Mouse (Mus musculus): Measurements from ENCODE around the gene Clk2. TPM values are rescaled to one million over a fixed set of nuclear protein-coding genes. Genes with fewer than 3 reads are reported as not detected.
"Not testable (repeated sequence)": the region's sequence is repeated elsewhere in the genome, so short reads cannot be mapped to it uniquely, and the experiment has no call there.

Clk2 gene
- polyA plus RNA-seq, 1 experiment from 2014 or later, result 18.9 TPM

DNA sequence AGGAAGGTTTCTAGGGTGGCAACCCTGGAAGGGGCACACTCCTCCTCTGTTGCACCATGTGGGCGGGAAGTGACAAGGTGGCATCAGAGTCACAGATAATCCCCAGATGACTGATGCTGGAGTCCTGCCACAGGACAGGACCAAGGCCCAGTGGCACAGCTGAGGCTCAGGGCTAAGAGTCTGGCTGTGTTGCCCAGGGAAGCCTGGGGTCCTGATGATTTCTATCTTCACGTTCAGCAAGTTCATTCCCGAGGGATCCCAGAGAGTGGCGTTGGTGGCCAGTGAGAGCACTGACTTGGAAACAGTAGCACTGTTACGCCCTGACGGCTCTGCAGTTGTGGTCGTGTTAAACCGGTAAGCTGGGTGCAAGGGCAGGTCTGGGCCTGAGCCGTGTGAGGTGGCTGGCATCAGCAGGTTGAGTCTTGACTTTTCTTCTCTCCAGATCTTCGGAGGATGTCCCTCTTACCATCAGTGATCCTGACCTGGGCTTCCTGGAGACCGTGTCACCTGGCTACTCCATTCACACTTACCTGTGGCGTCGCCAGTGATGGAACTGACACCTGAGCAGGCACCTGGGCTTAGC, 43.6 kb downstream of the Clk2 start:
- Histone ChIP-seq H3K9ac (ENCODE audit: low read length) (no peak overlapping the region), H3K4me2 (ENCODE audit: low read depth, low read length) (no peak overlapping the region), H3K27me3 (ENCODE audit: control insufficient read depth, insufficient read depth, low read length) (no peaks in the 10 kb centered on the region), H3K27ac (ENCODE audit: low read length) (peak overlapping the region; percentile 74), H3K4me3 (replicated peaks; ENCODE audit: low read length) (no peak overlapping the region), H3K4me1 (ENCODE audit: control insufficient read depth, insufficient read depth, low read length) (peaks cover 10% of the 10 kb centered on the region), H3K36me3 (ENCODE audit: control insufficient read depth, insufficient read depth, low read length) (peaks cover 10% of the 10 kb centered on the region), H3K9me3 (replicated peaks; ENCODE audit: control insufficient read depth, low read length) (no peaks in the 10 kb centered on the region)
- 85% methylated on average over 13 of the region's 13 CpGs for WGBS
- 0 out of 2 replicates have a peak, but pooled peaks have one; percentile 35 for ATAC-seq (ENCODE audit: insufficient read depth, low FRiP score)

DNA sequence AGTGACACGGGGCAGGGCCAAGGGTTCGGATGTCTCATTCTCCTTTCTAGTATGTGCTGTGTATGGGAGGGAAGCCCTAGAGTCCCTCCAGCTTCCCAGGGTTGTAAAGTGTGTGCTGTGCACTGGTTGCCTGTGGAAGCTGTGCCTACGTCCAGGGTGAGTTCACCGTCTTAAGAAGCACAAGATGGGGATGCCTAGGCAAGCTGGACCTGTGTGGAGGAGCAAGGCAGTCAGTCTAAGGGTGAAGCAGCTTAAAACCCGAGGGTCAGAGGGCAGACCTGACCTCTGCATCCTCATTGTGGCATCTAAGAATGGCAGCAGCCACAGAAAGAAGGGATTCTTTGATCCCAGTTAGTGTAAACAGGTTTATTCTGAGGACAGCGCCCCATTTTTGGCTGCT, 44.1 kb downstream of the Clk2 start:
- Histone ChIP-seq H3K27me3 (ENCODE audit: control insufficient read depth, insufficient read depth, low read length) (no peaks in the 10 kb centered on the region), H3K27ac (ENCODE audit: low read length) (peak overlapping the region; percentile 60; the same call in 1 of the 2 replicates), H3K9me3 (replicated peaks; ENCODE audit: control insufficient read depth, low read length) (no peaks in the 10 kb centered on the region), H3K4me2 (ENCODE audit: low read depth, low read length) (no peak overlapping the region), H3K9ac (ENCODE audit: low read length) (no peak overlapping the region), H3K36me3 (ENCODE audit: control insufficient read depth, insufficient read depth, low read length) (peaks cover 10% of the 10 kb centered on the region), H3K4me1 (ENCODE audit: control insufficient read depth, insufficient read depth, low read length) (peaks cover 7% of the 10 kb centered on the region; the same call in 1 of the 2 replicates), H3K4me3 (replicated peaks; ENCODE audit: low read length) (no peak overlapping the region)
- no peak for ATAC-seq (ENCODE audit: insufficient read depth, low FRiP score)
- 81% methylated on average over 6 of the region's 6 CpGs for WGBS

DNA sequence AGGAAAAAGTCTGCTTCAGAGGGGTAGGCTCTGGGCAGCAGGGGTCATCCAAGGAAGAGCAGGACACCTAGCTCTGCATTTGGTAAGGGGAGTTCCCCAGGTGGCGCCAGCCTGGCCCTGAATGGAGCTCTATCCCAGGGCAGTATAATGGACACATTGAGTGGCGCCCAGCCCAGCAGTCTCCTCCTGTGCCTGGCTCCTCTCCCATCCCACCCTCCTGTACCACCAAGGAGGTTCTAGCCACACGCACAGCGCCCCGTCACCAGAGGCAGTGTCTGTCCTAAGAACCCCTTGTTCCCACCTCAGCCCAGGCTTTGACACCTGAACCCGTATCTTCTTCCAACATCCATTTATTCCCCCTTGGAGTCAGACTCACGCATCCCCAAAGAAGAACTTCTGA, 45.1 kb downstream of the Clk2 start:
- H3K36me3 ChIP-seq (ENCODE audit: control insufficient read depth, insufficient read depth, low read length), result peaks cover 10% of the 10 kb centered on the region
- H3K4me1 ChIP-seq (ENCODE audit: control insufficient read depth, insufficient read depth, low read length), result peaks cover 8% of the 10 kb centered on the region; the same call in 1 of the 2 replicates
- ATAC-seq (ENCODE audit: insufficient read depth, low FRiP score), result no peak
- no peak overlapping the region for H3K9ac ChIP-seq (ENCODE audit: low read length)
- no peak overlapping the region for H3K4me2 ChIP-seq (ENCODE audit: low read depth, low read length)
- H3K27me3 ChIP-seq (ENCODE audit: control insufficient read depth, insufficient read depth, low read length), result no peaks in the 10 kb centered on the region
- WGBS, result 87% methylated on average over 7 of the region's 7 CpGs
- H3K4me3 ChIP-seq (replicated peaks; ENCODE audit: low read length), result no peak overlapping the region
- no peak overlapping the region for H3K27ac ChIP-seq (ENCODE audit: low read length)
- H3K9me3 ChIP-seq (replicated peaks; ENCODE audit: control insufficient read depth, low read length), result no peaks in the 10 kb centered on the region

DNA sequence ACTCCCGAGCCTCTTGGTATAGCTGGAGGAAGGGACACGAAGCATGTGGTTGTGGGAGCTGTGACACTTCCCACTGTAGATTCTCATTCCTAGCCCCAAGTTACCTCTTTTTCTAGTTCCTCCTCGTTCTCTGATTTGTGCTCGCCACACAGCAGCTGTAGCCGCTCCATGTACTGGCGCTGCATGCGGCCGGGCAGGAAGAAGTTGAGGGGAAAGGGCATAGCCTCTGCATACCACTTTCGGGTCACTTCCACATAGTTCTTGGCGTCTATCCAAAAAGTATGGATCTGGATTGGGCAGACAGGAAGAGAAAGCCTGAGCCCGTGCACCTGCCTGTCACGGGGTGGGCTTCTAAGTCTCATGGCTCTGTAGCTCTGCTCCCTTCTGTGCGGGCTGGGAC, 45.6 kb downstream of the Clk2 start:
- no peaks in the 10 kb centered on the region for H3K27me3 ChIP-seq (ENCODE audit: control insufficient read depth, insufficient read depth, low read length)
- H3K9me3 ChIP-seq (replicated peaks; ENCODE audit: control insufficient read depth, low read length), result no peaks in the 10 kb centered on the region
- H3K9ac ChIP-seq (ENCODE audit: low read length), result no peak overlapping the region
- WGBS, result 73% methylated on average over 13 of the region's 13 CpGs
- peaks cover 12% of the 10 kb centered on the region for H3K4me1 ChIP-seq (ENCODE audit: control insufficient read depth, insufficient read depth, low read length)
- no peak overlapping the region for H3K4me2 ChIP-seq (ENCODE audit: low read depth, low read length)
- no peak overlapping the region for H3K4me3 ChIP-seq (replicated peaks; ENCODE audit: low read length)
- H3K27ac ChIP-seq (ENCODE audit: low read length), result no peak overlapping the region
- peaks cover 10% of the 10 kb centered on the region for H3K36me3 ChIP-seq (ENCODE audit: control insufficient read depth, insufficient read depth, low read length)
- no peak for ATAC-seq (ENCODE audit: insufficient read depth, low FRiP score)

DNA sequence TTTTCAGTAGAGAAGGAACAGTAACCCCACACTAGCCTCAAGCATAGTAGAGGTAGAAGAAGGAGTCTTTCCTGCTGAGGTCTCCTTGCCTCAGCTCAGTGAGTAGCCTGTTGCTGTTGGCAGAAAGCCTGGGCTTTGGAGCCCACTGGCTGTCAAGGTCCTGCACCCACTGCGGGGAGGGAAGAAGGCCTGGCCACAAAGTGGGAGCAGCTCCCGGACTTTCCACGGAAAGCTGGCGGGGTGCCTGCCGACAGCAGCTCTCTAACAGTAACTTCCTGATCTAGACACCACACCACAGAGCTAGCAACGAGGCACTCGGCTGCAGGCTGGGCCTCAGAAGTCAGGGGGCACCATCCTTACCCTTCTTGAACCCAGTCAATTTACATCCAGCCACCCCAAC, 46.1 kb downstream of the Clk2 start:
- WGBS, result 85% methylated on average over 7 of the region's 7 CpGs
- Histone ChIP-seq H3K9ac (ENCODE audit: low read length) (no peak overlapping the region), H3K9me3 (replicated peaks; ENCODE audit: control insufficient read depth, low read length) (no peaks in the 10 kb centered on the region), H3K4me2 (ENCODE audit: low read depth, low read length) (no peak overlapping the region), H3K4me3 (replicated peaks; ENCODE audit: low read length) (no peak overlapping the region), H3K4me1 (ENCODE audit: control insufficient read depth, insufficient read depth, low read length) (peaks cover 17% of the 10 kb centered on the region), H3K27me3 (ENCODE audit: control insufficient read depth, insufficient read depth, low read length) (no peaks in the 10 kb centered on the region), H3K27ac (ENCODE audit: low read length) (no peak overlapping the region), H3K36me3 (ENCODE audit: control insufficient read depth, insufficient read depth, low read length) (peaks cover 9% of the 10 kb centered on the region)
- no peak for ATAC-seq (ENCODE audit: insufficient read depth, low FRiP score)

DNA sequence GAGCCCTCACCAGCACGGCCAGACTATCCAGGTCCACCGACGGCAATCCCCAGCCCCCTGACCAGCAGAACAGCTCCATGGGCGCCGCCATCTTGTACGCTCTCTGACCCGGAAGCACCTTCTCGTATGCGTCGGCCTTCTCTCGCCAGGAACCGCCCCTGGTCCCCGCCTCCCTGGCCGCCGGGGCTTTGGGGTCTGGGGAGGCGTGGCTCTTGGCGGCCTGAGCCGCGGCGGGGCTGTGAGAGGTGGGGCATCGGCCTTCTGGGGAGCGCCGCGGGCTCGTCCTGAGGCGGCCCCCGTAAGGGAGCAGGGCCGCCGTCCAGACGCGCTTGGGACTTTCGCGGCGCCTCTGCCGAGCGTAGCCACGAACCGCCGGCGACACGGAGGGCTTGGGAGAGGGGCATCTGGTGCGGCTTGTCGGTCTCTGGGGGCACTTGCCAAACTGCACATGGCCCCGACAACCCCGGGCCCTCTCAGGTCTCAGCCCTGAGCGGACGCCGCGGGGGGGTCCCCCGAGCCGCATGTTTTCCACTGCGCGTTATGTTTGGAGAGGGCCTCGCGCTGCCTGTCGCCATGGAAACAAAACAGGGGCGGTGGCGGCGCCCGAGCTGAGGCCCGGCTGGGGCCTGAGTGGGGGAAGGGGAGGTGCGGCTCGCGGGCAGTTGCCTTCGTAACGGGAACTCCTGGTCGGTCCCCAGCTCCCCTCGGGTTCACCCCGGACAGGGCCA, 49.4 kb downstream of the Clk2 start:
- no peaks in the 10 kb centered on the region; the same call in 1 of the 2 replicates for H3K36me3 ChIP-seq (ENCODE audit: control insufficient read depth, insufficient read depth, low read length)
- H3K4me2 ChIP-seq (ENCODE audit: low read depth, low read length), result peak overlapping the region; percentile 86
- H3K27me3 ChIP-seq (ENCODE audit: control insufficient read depth, insufficient read depth, low read length), result no peaks in the 10 kb centered on the region
- WGBS, result under 1% methylated on average over 69 of the region's 69 CpGs
- peak overlapping the region; percentile 85 for H3K9ac ChIP-seq (ENCODE audit: low read length)
- peak overlapping the region; percentile 95 for H3K27ac ChIP-seq (ENCODE audit: low read length)
- peak overlapping the region; percentile 77 for H3K4me3 ChIP-seq (replicated peaks; ENCODE audit: low read length)
- peaks cover 19% of the 10 kb centered on the region for H3K4me1 ChIP-seq (ENCODE audit: control insufficient read depth, insufficient read depth, low read length)
- no peaks in the 10 kb centered on the region for H3K9me3 ChIP-seq (replicated peaks; ENCODE audit: control insufficient read depth, low read length)
- ATAC-seq (ENCODE audit: insufficient read depth, low FRiP score), result peak; percentile 93

DNA sequence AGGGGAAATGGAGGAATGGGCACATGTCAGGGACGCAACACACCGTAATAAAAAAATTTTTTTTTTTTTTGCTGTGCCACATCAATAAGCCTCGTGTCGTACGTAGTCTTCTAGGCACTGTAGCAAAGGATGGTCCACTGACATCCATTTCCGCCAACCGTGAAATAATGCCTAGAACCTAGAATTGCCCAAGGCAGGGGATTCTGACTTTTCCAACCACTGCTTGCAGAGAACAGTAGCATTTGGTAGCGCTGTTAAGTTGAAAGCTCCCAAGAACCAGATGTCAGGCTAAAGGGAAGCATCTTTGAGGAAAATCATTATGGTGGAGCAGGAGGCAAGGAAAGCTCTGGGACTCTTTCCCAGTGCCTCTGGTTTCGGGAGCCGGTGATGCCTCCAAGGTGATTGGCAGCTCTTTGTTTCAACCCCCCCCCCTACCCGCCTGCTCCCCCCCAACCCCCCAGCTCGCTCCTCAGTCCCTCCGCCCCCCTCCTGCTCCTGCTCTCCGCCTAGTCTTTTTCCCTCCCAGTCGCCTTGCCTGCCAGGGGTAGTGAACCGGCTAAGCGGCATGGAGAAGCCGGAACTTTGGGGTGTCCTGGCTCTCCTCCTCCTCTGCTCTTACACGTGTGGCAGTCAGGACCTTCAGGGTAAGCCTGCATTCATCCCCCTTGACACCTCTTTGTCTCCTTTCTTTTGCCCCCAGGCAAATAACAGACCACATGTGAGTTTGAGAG, 50.3 kb downstream of the Clk2 start, which contains the start of gene Thbs3:
Gene Thbs3, plus strand, starts transcription at position 500 of the 731 bp plus-strand sequence.
- no peaks in the 10 kb centered on the region for H3K9me3 ChIP-seq (replicated peaks; ENCODE audit: control insufficient read depth, low read length)
- H3K4me3 ChIP-seq (replicated peaks; ENCODE audit: low read length), result peak within 1 kb of the TSS; percentile 77
- peak within 1 kb of the TSS; percentile 85 for H3K9ac ChIP-seq (ENCODE audit: low read length)
- H3K4me1 ChIP-seq (ENCODE audit: control insufficient read depth, insufficient read depth, low read length), result peaks cover 19% of the 10 kb centered on the region
- WGBS, result under 1% methylated on average over 19 of the region's 19 CpGs
- no peaks in the 10 kb centered on the region; the same call in 1 of the 2 replicates for H3K36me3 ChIP-seq (ENCODE audit: control insufficient read depth, insufficient read depth, low read length)
- H3K4me2 ChIP-seq (ENCODE audit: low read depth, low read length), result peak within 1 kb of the TSS; percentile 86
- ATAC-seq (ENCODE audit: insufficient read depth, low FRiP score), result no peak
- no peaks in the 10 kb centered on the region for H3K27me3 ChIP-seq (ENCODE audit: control insufficient read depth, insufficient read depth, low read length)
- H3K27ac ChIP-seq (ENCODE audit: low read length), result peak within 1 kb of the TSS; percentile 95

DNA sequence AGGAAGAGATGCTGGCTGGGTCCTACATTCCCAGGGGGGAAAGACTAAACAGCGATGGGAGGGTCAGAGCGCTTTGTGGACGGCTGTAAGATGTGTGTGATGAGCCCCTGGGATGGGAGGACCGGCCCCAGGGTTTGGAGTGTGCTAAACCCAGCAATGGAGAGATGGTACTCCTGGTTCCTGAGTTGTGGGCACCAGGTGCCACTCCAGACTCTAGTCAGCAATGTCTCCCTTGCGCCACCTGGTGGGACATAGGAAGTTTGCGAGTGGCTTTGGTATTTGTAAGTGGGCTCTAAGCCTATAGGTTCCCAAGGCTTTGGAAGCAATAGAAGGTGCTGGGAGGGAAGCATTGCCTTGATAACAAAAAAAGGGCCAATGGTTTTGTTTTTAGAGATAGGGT, 51.3 kb downstream of the Clk2 start:
- Histone ChIP-seq H3K27me3 (ENCODE audit: control insufficient read depth, insufficient read depth, low read length) (no peaks in the 10 kb centered on the region), H3K4me3 (replicated peaks; ENCODE audit: low read length) (peak overlapping the region; percentile 77), H3K36me3 (ENCODE audit: control insufficient read depth, insufficient read depth, low read length) (no peaks in the 10 kb centered on the region), H3K27ac (ENCODE audit: low read length) (peak overlapping the region; percentile 95), H3K4me1 (ENCODE audit: control insufficient read depth, insufficient read depth, low read length) (peaks cover 19% of the 10 kb centered on the region), H3K9me3 (replicated peaks; ENCODE audit: control insufficient read depth, low read length) (no peaks in the 10 kb centered on the region), H3K9ac (ENCODE audit: low read length) (peak overlapping the region; percentile 85), H3K4me2 (ENCODE audit: low read depth, low read length) (peak overlapping the region; percentile 86)
- 2% methylated on average over 6 of the region's 6 CpGs for WGBS
- peak; percentile 16; the same call in 1 of the 2 replicates for ATAC-seq (ENCODE audit: insufficient read depth, low FRiP score)

DNA sequence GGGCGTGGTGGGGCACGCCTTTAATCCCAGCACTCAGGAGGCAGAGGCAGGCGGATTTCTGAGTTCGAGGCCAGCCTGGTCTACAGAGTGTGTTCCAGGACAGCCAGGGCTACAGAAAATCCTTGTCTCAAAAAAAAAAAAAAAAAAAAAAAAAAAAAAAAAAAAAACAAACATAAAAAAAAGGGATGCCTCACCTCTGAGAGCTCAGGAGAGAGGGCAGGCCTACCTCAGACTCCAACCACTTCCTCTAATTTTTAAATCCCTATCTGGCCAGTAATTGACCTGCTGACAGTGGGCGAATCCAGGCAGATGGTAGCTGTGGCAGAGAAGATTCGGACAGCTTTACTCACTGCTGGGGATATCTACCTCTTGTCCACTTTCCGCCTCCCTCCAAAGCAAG, 51.8 kb downstream of the Clk2 start:
- H3K27ac ChIP-seq (ENCODE audit: low read length); H3K27me3 ChIP-seq (ENCODE audit: control insufficient read depth, insufficient read depth, low read length); ATAC-seq (ENCODE audit: insufficient read depth, low FRiP score); H3K4me3 ChIP-seq (replicated peaks; ENCODE audit: low read length); H3K9ac ChIP-seq (ENCODE audit: low read length); H3K4me2 ChIP-seq (ENCODE audit: low read depth, low read length); H3K36me3 ChIP-seq (ENCODE audit: control insufficient read depth, insufficient read depth, low read length); H3K9me3 ChIP-seq (replicated peaks; ENCODE audit: control insufficient read depth, low read length): not testable (repeated sequence)
- 71% methylated on average over 7 of the region's 7 CpGs for WGBS
- H3K4me1 ChIP-seq (ENCODE audit: control insufficient read depth, insufficient read depth, low read length), result peaks cover 19% of the 10 kb centered on the region
